Mouse (Mus musculus): ENCODE data around the gene St3gal4.

DNA sequence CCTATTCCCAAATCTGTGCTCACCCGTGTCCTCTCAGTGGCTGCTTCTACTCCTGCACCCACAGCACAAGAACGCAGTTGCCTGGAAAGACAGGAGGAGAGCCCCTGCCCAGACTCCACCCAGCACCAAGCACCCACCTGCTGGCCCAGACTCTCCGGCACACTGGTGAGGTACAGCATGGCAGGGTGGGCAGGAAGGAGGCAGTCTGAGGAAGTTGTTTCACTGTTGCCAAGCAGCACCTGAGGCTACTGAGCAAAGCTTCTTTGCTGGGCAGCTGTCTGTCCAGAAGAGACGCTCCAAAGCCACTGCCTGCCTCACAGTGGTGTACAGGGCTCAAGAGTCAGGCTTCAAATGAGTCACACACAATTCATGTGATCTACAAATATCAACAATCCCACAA is 20.3 kb downstream of the St3gal4 start:
- TF ChIP-seq POLR2A (IDR thresholded peaks at IDR 0.05; ENCODE audit: extremely low read depth, insufficient read depth, low read length): no peak
- TF ChIP-seq CTCF (IDR thresholded peaks at IDR 0.05; ENCODE audit: low read depth, low read length): no peak

All from liver, adult 2 months (tissue).